Mouse (Mus musculus) kidney, postnatal 10 days (tissue): ENCODE measurements around the gene Ptpdc1.

Experiments
- DNase-seq: peaks from one replicate; pipeline ENCODE4 v3.0.0; 2021; ENCODE audit warnings: mixed read lengths

Gene Ptpdc1

DNA sequence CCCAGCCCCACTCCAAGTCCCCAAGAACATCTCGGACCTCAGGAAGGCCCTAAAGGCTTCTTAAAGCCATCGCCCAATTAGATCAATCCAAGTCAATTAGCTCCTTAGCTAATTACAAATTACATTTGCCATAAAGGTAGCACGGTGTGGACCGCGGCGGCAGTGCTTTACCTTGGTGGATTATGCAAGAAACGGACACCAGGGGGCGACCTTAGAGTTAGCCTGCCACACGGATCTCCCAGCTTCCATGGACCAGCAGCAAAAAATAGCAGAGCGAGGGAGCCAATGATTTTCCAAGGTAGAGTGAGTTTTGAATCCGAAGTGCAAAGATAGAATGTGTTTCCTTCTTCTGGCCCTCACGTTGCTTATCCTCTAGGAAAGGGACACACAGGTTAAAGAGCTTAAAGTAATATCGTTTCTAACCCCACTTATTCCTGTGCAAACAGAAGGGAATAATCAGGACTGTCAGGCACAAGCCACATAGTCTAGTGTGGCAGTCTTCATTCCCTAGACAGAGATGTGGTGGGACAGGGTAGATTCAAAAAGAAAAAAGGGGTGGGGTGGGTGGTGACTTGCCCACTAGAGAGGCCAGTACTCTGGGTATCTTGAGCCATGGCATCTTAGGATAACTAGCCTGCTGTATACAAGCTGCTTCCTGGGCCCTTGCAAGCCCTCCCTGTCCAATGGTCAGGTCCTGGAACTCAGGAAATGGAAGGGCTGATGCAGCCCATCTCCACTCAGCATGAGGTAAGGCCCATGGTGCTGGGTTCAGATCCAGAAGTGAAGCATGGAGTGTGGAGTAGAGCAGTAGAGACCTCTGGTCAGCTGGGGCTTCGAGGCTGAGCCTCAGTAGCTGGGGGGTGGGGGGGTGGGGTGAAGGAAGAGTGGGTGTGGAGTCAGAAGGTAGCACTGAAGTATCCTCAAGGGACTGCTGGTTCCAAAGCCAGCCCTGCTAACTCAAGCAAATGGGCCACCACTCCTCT lies 28.6 kb upstream of the Ptpdc1 start:
- peak; percentile 88 for DNase-seq

DNA sequence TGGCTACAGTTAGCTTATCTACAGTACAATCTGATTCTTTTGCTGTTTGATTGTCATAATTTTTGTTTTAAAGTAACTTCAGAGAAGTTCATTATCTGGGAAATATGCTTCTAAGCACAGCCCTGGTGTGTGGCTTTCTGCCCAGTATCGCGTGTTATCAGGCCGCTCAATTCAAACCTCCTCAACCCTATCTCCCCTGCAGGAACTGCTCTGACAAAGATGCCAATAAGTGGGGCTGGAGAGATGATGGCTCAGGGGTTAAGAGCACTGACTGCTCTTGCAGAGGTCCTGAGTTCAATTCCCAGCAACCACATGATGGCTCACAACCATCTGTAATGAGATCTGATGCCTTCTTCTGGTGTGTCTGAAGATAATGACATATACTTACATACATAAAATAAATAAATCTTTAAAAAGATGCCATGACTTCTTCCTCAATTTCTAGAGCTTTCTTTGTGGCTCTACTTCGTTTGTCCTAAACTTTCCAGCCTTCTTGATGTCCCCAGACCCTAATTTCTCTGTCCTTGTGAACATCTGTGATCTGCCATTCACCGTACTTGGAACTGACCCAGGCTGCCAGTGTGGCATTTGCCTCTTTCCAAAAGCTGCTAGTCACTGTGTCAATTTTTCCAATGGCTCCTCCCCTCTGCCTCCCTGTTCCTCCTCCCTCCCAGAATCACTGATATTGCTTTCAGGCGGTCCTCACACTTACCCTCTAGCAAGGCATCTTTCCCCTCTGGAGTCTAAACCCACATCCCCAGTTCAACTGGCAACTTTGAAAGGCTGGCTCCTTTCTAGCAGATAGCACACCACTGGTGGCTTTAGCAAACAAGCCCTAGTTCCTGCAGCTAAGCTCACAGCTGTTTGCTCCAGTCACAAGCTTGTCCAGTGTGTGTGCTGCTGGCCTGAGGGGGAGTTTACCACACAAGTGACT lies 25.9 kb upstream of the Ptpdc1 start:
- no peak for DNase-seq

DNA sequence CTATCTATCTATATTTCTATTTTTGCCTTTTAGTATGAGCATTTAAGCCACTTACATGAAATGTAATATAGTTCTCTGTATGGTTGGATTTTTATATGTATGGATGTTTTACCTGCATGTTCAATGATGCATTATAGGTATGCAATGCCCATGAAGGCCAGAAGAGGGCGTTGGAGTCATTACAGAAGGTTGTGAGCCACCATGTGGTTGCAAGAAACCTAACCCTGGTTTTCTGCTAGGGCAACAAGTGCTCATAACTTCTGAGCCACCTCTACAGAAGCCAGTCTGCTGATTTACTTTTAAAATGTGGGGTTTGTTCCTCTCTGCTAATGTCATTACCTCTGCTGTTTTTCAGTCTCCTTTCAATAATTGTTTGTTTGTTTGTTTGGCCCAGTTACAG lies 25.2 kb upstream of the Ptpdc1 start:
- DNase-seq: no peak

DNA sequence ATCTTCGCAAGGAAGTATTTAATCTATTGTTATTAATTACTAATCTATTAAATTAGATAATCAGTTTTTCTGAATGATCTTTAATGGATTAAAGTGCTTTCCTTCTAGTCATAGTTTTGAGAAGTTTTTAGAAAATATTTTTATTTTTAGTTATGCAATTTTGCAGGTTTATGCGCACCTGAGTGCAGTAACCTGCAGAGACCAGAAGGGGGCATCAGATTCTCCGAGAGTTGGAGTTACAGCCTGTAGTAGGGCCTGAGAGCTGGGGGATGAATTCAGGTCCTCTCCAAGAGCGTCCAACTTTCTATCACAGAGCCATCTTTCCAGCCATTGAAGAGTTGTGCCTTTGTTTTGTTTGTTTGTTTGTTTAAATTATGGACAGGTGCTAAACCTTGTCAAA lies 21.2 kb upstream of the Ptpdc1 start:
- no peak for DNase-seq

DNA sequence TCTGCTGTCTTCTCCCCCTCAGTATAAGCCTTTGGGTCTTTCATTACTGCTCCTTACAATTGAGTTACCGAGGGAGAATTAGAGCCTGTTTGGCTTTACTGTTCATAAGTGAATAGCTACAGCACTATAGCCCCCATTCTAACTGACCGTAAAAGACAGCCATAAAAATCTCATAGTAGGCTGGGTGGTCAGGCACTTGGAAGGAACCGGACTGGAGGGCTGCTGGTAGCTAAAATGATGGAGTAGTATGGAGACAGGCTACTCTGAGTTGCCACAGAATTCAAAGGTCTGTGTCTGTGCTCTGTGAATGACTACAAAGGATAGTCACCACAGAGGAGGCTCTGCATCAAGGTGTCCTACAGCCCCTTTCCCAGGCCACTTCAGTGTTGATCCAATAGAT lies 18.5 kb upstream of the Ptpdc1 start:
- DNase-seq: no peak

DNA sequence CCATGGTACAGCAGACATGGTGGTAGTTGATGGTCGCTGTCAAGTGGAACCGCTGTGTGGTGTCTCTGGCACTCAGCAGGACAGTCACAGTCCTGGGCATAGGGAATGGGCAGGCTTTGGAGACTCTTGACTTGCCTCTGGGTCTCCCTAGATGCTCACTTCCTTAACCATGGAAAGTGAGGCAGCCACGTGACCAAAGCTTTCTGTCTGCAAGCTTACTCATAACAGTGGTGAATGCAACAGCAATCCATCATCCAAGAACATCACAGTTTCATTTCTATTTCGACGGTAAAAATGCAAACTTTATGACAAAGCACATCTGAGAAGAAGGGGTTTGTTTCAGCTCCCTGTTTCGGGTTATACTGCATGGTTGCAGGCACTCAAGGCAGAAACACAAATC lies 17.6 kb upstream of the Ptpdc1 start:
- no peak for DNase-seq

DNA sequence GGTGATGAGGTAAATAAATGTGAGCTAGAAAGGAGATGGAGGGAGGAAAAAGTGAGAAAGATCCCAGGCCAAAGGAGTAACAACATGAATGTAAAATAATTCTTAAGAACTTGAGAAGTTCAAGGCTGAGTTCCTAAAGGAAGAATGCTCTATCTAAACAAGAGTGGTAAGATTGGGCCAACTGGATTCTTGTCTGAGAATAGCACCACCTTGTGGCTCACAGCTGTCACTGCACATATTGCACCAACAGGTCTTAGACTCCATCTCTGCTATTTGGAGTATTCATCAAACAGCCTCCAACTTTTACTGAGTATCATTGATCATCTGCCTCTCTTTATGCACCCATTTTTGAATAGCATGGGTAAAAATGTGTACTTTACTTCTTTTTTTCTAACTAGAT lies 14.1 kb upstream of the Ptpdc1 start:
- peak; percentile 77 for DNase-seq

DNA sequence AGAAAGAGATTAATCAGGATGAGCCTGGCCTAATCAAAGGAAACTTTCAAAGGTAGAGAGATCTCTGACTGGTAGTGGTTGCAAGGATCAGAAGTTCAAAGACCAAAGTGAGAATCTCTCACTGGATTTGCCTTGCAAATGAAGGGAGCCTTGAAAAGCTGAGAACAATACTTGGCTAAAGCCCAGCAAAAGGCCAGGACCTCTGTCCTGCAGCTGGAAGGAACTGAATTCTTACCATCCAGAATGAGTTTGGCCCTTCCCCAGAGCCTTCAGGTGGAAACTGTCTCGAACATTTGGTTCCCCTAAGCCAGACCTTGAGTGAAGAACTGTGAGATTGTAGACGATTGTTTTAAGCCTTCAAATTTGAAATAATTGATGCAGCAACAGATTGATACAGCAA lies 12.2 kb upstream of the Ptpdc1 start:
- DNase-seq: no peak

DNA sequence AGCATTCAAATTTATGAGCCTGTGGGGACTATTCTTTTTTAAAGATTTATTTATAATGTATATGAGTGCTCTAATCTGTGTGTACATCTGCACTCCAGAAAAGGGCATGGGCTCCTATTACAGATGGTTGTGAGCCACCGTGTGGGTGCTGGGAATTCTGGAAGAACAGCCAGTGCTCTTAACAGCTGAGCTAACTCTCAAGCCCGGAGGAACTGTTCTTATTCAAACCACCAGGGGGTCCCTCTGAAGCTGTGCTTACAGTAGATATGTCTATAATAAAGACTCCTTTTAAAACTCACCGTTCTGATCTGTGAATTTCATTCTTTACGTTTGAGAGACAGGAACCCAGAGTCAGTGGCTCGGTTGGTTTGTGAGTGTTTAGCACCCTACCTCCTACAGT lies 6.2 kb upstream of the Ptpdc1 start:
- DNase-seq: no peak

DNA sequence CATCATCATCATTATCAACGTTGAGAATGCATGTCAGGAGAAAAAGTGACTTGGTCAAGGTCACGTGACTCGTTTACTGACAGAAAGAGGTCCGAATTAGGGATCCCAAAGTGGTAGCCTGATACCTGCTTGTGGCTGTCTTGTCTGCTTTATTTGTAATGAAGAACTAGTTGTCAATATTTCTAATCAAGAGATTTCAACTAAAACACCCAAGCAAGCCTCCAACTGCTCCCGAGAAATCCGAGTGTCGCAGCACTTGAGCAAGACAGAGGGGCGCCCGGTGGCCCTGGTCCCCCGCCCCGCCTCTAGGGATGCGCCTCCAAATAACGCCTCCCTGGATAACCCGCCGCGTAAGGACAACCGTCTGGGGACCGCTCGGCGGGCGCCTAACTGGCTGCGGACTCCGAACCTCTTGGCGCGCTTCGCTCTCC lies 481 bp downstream of the Ptpdc1 start:
- no peak for DNase-seq

DNA sequence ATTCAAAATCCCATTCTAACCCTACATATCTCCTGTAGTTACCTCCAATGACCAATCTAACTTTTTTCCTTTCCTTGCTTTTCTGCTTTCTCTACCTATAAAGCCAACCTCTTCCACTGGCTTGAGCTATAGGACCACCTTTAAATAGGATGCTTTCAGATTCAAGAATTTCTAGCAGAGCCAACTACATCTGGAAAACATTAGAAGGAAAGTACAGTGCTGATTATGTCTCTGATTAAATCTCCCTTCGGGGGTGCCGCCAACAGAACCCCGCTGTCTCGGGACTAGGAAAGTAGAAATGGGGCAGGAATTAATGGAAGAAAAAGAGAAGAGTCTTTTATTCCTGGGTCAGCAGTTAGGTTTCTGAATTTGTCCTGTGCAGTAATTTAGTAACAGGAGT lies 6.6 kb downstream of the Ptpdc1 start:
- DNase-seq: no peak

DNA sequence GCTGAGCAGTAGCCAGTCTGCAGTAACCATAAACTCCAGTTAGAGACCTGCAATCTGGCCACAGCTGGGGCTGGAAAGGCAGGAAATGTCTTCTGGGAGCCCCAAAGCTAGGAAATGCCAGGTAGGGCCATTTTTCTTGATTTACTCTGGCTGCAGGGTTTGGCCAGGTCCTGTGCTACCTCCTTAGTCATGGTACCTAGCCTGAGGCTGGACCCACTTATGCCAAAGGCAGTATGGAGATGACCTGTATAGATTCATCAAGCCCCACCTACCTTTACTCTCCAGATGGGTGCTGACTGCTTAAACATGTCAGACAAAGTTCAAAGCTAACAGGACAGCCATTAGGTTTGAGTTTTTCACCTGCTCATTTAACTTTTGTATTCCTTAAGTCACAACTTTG lies 7.7 kb downstream of the Ptpdc1 start:
- no peak for DNase-seq

DNA sequence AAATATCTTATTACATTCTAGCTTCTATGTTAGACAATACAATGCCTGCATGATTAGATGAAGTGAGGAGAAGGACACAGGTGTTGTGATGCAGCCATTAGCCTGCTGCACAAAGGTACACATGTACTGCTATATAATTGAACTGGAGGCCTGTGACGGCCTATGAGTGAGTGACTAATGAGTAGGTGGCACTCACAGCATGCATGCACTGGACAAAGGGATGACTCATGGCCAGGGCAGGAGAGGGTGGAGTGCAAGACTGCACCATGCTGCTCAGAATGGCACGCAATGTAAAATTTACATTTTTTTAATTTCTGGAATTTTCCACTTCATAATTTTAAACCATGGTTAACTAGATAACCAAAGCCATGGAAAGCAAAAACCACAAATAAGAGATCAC lies 10.9 kb downstream of the Ptpdc1 start:
- no peak for DNase-seq

DNA sequence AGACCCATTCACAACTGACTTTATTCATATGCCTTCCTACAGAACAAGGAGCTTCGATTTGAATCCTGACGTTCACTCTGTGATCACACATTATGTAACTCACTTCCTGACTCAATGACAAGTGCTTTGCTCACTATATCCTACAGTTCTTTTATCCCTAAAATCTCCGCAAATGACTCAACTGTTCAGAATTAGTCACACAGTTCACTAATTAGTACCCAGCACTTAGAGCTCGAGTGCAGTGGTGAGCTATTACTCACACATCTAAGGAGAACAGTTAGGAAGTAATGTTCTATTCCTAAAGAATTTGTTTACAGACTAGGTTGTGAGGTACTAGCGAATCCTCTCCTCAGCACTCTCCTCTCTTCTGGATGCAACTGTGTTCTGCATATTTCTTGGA lies 16.4 kb downstream of the Ptpdc1 start:
- no peak for DNase-seq

DNA sequence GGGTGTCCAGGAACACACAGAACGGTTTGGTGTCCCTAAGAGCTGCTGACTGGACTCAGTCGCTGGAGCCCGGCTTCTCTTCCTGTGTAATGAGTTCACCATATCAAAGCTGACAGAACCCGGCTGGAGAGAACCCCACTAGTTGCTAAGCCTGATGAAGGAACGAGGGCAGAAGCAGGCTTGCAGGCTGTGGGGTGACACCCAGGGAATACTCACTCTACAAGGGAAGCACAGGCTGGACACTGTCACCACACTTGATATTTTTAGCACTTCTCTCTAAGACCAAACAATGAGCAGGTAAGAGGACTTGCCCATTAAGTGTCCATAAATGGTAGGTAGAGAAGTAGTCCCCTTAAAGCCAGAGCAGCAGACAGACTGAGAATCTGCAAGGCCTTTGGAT lies 20.9 kb downstream of the Ptpdc1 start:
- no peak for DNase-seq

DNA sequence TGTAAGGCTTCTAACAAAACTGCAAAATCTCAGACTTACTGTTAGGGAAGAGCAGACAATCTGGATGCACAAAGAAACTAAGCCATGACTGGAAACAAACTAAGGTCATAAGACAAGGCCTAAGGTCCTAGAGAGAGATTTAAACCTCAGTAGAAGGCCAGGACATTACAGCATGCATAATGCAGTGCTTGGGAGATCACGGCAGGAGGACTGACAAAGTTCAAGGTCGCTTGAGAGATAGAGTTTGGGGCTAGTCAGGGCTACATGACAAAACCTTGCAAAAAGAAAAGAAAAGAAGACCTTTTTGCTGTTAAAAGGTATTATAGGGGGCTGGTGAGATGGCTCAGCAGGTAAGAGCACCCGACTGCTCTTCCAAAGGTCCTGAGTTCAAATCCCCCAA lies 22.2 kb downstream of the Ptpdc1 start:
- DNase-seq: no peak

DNA sequence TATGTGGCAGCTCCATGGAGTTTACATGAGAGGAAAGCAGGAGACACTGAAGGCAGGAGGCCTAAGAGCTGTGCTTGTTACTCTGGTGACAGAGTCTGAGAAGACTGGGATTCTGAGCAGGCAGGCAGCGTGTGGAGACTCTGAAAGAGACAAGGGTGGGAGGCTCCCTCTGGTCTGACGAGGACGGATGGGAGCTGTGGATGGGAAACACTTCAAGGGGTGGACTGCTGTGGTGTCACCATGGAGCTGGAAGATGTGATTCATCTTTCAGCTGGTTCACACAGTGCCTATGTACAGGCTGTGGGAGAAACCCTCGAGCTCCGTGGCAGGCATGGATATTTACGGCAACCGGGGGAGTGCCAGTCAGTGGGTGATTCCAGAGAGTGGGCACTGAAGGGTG lies 30.9 kb downstream of the Ptpdc1 start:
- DNase-seq: no peak

DNA sequence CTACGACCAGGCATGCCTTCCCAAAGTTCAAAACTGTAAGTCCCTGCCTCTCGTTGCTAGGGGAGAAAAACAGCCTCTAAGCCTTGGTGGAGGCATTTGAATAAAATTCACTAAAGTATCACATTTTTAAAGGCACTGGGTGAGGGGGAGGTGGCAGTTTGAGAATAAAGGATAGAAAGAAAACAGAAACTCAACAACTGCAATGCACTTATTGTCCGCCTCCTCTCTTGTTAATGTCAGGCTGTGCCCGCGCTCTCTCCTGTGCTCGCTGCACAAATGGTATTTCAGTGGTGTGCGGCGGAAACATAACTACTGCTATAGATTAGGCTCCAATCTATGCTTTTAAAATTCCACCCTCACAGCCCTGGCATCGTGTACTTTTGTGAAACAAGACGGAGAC lies 31.4 kb downstream of the Ptpdc1 start:
- no peak for DNase-seq

DNA sequence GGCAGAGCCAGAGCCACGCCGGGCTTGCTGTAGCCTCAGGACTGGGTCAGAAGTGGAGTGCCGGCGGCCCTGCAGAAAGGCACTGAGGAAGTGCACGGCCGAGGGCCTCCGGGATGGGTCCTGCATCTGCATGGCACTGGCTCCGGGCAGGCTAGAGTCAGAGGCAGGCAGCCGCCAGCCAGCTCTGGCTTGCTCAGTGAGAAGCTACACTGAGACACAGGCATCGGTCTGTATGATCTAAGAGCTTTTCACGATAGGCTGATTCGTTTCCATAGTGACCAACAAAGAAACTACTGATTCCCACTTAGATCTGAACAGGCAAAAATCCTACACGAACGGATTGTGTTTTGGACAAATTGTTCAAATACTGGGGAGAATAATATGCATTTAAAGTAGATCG lies 32.3 kb downstream of the Ptpdc1 start:
- DNase-seq: no peak

DNA sequence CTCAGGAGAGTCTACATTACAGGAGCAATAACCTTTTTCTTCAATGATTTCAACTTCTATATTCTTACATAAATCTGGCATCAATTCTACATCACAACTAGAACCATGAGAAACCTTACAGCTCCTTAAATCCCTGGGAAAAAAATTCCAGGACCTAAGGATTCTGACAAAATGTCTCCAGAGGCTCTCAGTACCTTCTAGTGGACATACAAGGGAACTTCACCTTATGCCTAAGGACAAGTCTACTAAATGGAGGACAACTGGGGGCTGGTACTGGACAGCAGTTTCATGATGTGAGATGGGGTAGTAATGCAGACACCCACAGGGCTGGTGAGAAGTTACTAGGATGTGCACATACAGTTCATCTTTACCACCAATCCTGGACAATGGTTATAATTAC lies 34.7 kb downstream of the Ptpdc1 start:
- DNase-seq: no peak

DNA sequence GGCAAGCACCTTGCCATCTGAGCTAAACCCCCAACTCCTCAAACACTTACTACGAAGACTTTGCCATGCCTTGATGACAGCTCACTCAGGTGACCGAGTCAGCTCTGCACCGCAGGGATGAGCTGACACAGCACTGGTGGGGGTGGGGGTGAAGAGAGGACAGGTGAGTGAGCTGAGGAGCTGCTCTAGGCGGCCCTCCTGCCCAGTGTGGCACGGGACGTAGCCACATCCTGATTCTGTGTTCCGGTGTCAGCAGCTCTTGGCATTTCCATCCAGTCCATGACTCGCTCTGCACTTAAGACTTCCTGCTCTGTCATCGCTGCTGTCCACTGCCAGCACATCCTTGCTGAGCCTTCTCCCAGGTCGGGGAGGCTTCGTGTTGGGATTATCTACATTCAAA lies 38.1 kb downstream of the Ptpdc1 start:
- DNase-seq: no peak

DNA sequence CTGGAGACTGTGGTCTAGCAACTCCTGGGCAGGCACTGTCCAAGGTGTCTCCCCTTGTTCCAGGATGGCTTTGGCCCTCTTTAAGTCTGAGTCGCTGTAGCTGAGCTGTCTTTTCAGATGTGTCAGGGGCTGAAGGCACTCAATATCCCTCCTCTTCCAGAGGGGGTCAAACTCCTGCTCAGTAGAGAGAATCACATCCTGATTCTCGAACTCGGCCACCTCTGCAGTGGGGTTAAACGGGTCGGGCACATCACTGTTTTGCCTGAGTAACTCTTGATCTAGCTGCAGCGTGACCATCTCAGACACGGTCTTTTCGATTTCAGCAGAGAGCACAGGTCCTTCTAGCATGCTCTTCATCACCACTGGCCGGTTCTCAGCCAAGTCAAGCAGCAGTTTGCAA lies 39.0 kb downstream of the Ptpdc1 start:
- no peak for DNase-seq

DNA sequence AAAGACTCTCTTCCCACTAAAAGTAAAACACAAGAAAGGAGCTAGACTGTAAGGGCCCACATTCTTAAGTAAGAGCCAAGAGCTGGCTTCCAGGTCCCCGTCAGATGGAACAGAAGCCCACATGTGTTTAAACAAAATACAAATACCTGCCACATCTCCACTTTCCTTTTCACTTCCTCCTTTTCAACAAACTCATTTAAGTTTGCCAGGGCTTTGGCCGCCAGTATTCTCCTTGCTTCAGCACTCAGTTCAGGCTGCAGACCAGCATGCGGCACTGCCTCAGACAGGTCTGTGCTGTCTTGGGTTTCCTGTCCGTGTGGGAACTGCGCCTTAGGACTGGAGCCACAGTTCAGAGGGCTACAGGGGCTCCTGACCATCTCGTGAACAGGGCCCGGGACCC lies 39.7 kb downstream of the Ptpdc1 start:
- no peak for DNase-seq
